Mouse (Mus musculus): ENCODE measurements at regions not wholly inside any gene's neighbourhood (a gene's known extent, or its start where the extent isn't known, plus 50 kb on each side); places are given as distances from the start of the nearest gene placed in this dataset.

DNA sequence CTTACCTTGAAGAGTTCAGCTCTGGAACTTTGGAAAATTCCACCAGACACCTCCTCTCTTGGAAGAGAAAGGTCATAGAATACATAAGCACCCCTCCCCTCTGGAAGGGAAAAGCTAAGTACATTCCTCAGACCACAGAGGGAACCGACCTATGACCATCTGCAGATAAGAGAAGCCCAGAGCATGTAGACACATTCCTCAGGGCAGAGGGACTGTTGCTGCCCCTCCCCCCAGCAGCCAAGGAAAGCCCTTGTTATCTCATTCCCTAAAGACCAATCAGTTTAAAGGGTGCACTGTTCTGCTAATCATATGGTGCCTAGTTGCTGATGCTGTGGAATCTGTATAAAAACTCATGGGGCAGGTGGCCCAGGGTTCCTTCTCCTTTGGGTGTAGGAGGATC is 511.2 kb upstream of the A830018L16Rik start:
- no peak for TF ChIP-seq CTCF (IDR thresholded peaks at IDR 0.05; ENCODE audit: borderline replicate concordance, insufficient read depth, low read length)
- TF ChIP-seq POLR2A (IDR thresholded peaks at IDR 0.05; ENCODE audit: low read depth, low read length), result no peak

Data from embryonic fibroblast, embryonic 13.5 days (primary cell).